Mouse (Mus musculus): Measurements from ENCODE around the gene Prss22. TPM values are rescaled to one million over a fixed set of nuclear protein-coding genes. Genes with fewer than 3 reads are reported as not detected.

Prss22 gene
- polyA plus RNA-seq (2012; rRNA removed), result not detected in 2 replicates
- polyA plus RNA-seq (2014; fragmentation: Nextera tagmentation; extraction: Ambion mirVana), result not detected in 2 replicates

DNA sequence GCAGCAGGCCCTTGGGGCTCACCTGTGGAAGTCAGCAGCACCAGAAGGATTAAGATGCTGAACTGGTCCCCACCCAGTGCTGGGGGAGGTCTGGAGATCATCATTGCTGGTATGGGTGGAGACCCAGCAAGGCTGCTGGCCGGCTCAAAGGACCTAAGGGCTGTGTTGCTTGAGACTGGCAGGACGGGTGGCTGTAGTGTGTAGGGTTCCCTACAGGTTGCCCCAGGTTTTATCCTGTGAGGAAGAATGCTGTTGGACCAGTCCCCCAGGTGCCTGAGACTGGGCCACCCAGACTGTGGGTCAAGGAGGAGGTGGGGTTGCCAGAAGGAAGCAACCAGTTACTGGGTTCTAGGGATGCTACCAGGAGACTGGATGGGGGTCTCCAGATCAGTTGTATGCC is at the start of gene Prss22:
Prss22 (minus strand) TSS at position 200 of the 400 bp plus-strand sequence.
- Histone ChIP-seq H3K9ac (replicated peaks) (no peak within 1 kb of the TSS), H3K27me3 (ENCODE audit: control insufficient read depth, insufficient read depth, low read length) (no peaks in the 10 kb centered on the region), H3K9me3 (ENCODE audit: control insufficient read depth, low read length) (no peaks in the 10 kb centered on the region), H3K4me3 (ENCODE audit: insufficient read depth in 1 of 2, low read depth in 2 of 2, low read length in 2 of 2) (no peak within 1 kb of the TSS), H3K4me2 (ENCODE audit: low read depth) (no peak within 1 kb of the TSS), H3K27ac (no peak within 1 kb of the TSS), H3K36me3 (replicated peaks; ENCODE audit: control insufficient read depth, insufficient read depth, low read depth) (no peaks in the 10 kb centered on the region), H3K4me1 (replicated peaks; ENCODE audit: control insufficient read depth in 2 of 2, insufficient read depth in 2 of 2, low read length in 1 of 2) (0 out of 4 replicates have a peak, but pooled peaks cover 0 to 2% of the 10 kb centered on the region in 2 experiments)
- ATAC-seq (ENCODE audit: insufficient read depth), result no peak
- 45% methylated on average over 2 of the region's 2 CpGs for WGBS (ENCODE audit: insufficient replicate concordance)
- no peak for TF ChIP-seq EP300 (IDR thresholded peaks at IDR 0.05; ENCODE audit: low read depth)
- no peak for TF ChIP-seq CTCF (IDR thresholded peaks at IDR 0.05; ENCODE audit: low read depth)
- no peak for DNase-seq (ENCODE audit: low read depth in 3 of 3, low spot score in 3 of 3)

DNA sequence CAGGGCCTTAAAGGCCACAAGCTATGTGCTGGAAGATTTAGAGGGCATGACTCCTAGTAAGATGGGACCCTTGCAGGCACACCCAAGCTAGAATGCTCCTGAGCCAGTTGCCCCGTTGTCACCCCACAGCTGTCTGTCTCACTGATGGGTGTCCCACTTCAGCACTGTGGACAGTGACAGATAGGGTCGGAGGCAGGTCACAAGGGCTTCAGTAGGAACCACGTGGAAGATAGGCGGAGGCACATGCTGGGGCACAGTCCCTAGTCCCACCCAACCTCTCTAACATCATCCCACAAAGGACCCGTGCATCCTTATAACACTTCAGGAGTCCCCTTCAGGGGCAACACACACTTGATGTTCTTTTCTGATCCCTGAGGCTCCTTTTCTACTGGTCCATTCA is 48.1 kb upstream of the Prss22 start:
- Histone ChIP-seq H3K9me3 (ENCODE audit: control insufficient read depth, low read length) (no peaks in the 10 kb centered on the region), H3K4me3 (ENCODE audit: insufficient read depth in 1 of 2, low read depth in 2 of 2, low read length in 2 of 2) (no peak overlapping the region), H3K27me3 (ENCODE audit: control insufficient read depth, insufficient read depth, low read length) (no peaks in the 10 kb centered on the region), H3K9ac (replicated peaks) (no peak overlapping the region), H3K4me2 (ENCODE audit: low read depth) (no peak overlapping the region), H3K4me1 (replicated peaks; ENCODE audit: control insufficient read depth in 2 of 2, insufficient read depth in 2 of 2, low read length in 1 of 2) (no peaks in the 10 kb centered on the region), H3K36me3 (replicated peaks; ENCODE audit: control insufficient read depth, insufficient read depth, low read depth) (peaks cover 4% of the 10 kb centered on the region), H3K27ac (no peak overlapping the region)
- WGBS (ENCODE audit: insufficient replicate concordance), result 21% methylated on average over 5 of the region's 5 CpGs
- TF ChIP-seq EP300 (IDR thresholded peaks at IDR 0.05; ENCODE audit: low read depth) (no peak), CTCF (IDR thresholded peaks at IDR 0.05; ENCODE audit: low read depth) (no peak)
- DNase-seq (ENCODE audit: low read depth in 3 of 3, low spot score in 3 of 3) (peak in 1 of 3 experiments; percentile 5), ATAC-seq (ENCODE audit: insufficient read depth) (no peak)

DNA sequence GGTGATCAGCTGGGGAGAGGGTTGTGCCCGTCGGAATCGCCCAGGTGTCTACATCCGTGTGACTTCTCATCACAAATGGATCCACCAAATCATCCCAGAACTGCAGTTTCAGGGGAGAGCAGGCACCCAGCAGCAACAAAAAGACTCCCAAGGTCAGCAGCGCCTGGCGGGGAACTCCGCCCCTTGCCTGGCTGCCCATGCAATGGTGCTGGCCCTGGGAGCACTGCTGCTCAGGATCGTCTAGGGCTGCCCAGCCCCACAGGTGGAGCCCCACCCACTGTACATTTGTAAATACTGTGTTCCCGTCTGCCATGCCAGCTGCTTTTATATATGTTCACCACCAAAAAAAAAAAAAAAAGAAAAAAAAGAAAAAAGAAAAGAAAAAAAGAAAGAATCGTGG is 47.7 kb upstream of the Prss22 start:
- no peaks in the 10 kb centered on the region for H3K27me3 ChIP-seq (ENCODE audit: control insufficient read depth, insufficient read depth, low read length)
- H3K9ac ChIP-seq (replicated peaks), result no peak overlapping the region
- DNase-seq (ENCODE audit: low read depth in 3 of 3, low spot score in 3 of 3) (no peak), ATAC-seq (ENCODE audit: insufficient read depth) (no peak)
- 64% methylated on average over 10 of the region's 10 CpGs for WGBS (ENCODE audit: insufficient replicate concordance)
- peaks cover 4% of the 10 kb centered on the region for H3K36me3 ChIP-seq (replicated peaks; ENCODE audit: control insufficient read depth, insufficient read depth, low read depth)
- no peak for TF ChIP-seq EP300 (IDR thresholded peaks at IDR 0.05; ENCODE audit: low read depth)
- TF ChIP-seq CTCF (IDR thresholded peaks at IDR 0.05; ENCODE audit: low read depth), result no peak
- H3K27ac ChIP-seq, result no peak overlapping the region
- H3K9me3 ChIP-seq (ENCODE audit: control insufficient read depth, low read length), result no peaks in the 10 kb centered on the region
- no peaks in the 10 kb centered on the region for H3K4me1 ChIP-seq (replicated peaks; ENCODE audit: control insufficient read depth in 2 of 2, insufficient read depth in 2 of 2, low read length in 1 of 2)
- H3K4me2 ChIP-seq (ENCODE audit: low read depth), result no peak overlapping the region
- H3K4me3 ChIP-seq (ENCODE audit: insufficient read depth in 1 of 2, low read depth in 2 of 2, low read length in 2 of 2), result no peak overlapping the region

DNA sequence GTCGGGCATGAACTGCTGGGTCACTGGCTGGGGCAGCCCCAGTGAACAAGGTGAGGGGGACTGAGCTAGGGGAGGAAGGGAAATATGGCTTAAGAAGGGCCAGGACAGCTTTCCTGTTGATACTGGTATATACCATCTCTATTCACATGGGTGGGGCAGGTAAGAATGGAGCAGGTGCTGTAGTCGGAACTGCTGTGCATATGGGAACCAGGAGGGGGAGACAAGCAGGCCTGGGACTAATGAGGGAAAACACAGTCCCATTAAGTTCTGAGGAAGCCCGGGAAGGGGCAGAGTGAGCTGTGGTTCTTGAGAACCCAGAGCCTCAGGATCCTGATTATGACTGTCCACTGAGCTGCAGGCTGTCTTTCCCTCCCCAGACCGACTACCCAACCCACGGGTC is 46.6 kb upstream of the Prss22 start:
- Histone ChIP-seq H3K4me1 (replicated peaks; ENCODE audit: control insufficient read depth in 2 of 2, insufficient read depth in 2 of 2, low read length in 1 of 2) (no peaks in the 10 kb centered on the region), H3K9ac (replicated peaks) (no peak overlapping the region), H3K27me3 (ENCODE audit: control insufficient read depth, insufficient read depth, low read length) (no peaks in the 10 kb centered on the region), H3K27ac (no peak overlapping the region), H3K9me3 (ENCODE audit: control insufficient read depth, low read length) (no peaks in the 10 kb centered on the region), H3K4me3 (ENCODE audit: insufficient read depth in 1 of 2, low read depth in 2 of 2, low read length in 2 of 2) (no peak overlapping the region), H3K36me3 (replicated peaks; ENCODE audit: control insufficient read depth, insufficient read depth, low read depth) (peaks cover 4% of the 10 kb centered on the region), H3K4me2 (ENCODE audit: low read depth) (no peak overlapping the region)
- no peak for ATAC-seq (ENCODE audit: insufficient read depth)
- TF ChIP-seq CTCF (IDR thresholded peaks at IDR 0.05; ENCODE audit: low read depth), result no peak
- no peak for TF ChIP-seq EP300 (IDR thresholded peaks at IDR 0.05; ENCODE audit: low read depth)
- WGBS (ENCODE audit: insufficient replicate concordance), result 41% methylated on average over 5 of the region's 5 CpGs
- DNase-seq (ENCODE audit: low read depth in 3 of 3, low spot score in 3 of 3), result no peak

DNA sequence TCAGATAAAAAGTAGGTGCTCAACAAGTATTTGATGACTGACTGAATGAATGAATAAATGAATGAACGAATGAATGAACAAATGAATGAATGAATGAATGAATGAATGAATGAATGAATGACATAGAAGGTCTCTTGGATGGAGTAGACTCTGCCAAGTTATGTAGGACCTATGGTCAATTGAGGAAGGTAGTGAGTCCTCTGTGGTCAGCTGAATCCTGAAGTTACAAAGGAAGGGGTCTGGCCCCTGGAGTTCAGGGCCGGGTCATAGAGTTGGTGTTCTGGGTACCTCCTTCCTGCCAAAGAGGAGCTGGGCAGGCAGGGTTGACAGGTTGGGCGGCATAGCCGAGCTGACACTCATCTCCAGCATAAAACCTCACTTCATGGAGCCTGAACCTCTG is 39.9 kb upstream of the Prss22 start, which contains the start of gene Prss27:
Prss27 (plus strand) TSS at position 301 of the 400 bp plus-strand sequence.
- Histone ChIP-seq H3K36me3 (replicated peaks; ENCODE audit: control insufficient read depth, insufficient read depth, low read depth) (no peaks in the 10 kb centered on the region), H3K4me1 (replicated peaks; ENCODE audit: control insufficient read depth in 2 of 2, insufficient read depth in 2 of 2, low read length in 1 of 2) (no peaks in the 10 kb centered on the region)

More for the DNA sequence above, 39.9 kb upstream of the Prss22 start, which contains the start of gene Prss27:
- Histone ChIP-seq H3K4me3 (ENCODE audit: insufficient read depth in 1 of 2, low read depth in 2 of 2, low read length in 2 of 2) (no peak within 1 kb of the TSS), H3K9me3 (ENCODE audit: control insufficient read depth, low read length) (no peaks in the 10 kb centered on the region), H3K27me3 (ENCODE audit: control insufficient read depth, insufficient read depth, low read length) (no peaks in the 10 kb centered on the region), H3K9ac (replicated peaks) (no peak within 1 kb of the TSS), H3K27ac (no peak within 1 kb of the TSS), H3K4me2 (ENCODE audit: low read depth) (no peak within 1 kb of the TSS)
- ATAC-seq (ENCODE audit: insufficient read depth), result no peak
- 42% methylated on average over 4 of the region's 4 CpGs for WGBS (ENCODE audit: insufficient replicate concordance)
- no peak for DNase-seq (ENCODE audit: low read depth in 3 of 3, low spot score in 3 of 3)
- TF ChIP-seq CTCF (IDR thresholded peaks at IDR 0.05; ENCODE audit: low read depth) (no peak), EP300 (IDR thresholded peaks at IDR 0.05; ENCODE audit: low read depth) (no peak)

Data from liver, embryonic 14.5 days (tissue).